Mouse (Mus musculus) lung, postnatal 0 days (tissue): Measurements from ENCODE around the gene Rbm20. TPM values are rescaled to one million over a fixed set of nuclear protein-coding genes. Genes with fewer than 3 reads are reported as not detected.

ENCODE experiments used
- ATAC-seq: fragments of 200-750 bp; cut with Nextera tagmentation; 2 replicates; pipeline ENCODE4 v1.8.0; 2017; ENCODE audit warnings: moderate library complexity
- DNase-seq: peaks from one replicate; pipeline ENCODE4 v3.0.0-alpha.2; 2016; ENCODE audit warnings: low spot score
- H3K27ac ChIP-seq: fragments of 300-500 bp; sonication (generic); 2 replicates; pipeline ENCODE4 v1.5.1; 2014; ENCODE audit warnings: antibody characterized with exemption, mild to moderate bottlenecking, low read length, mixed read lengths
- H3K27me3 ChIP-seq: fragments of 300-500 bp; sonication (generic); replicated peaks from 2 replicates; pipeline ENCODE4 v1.6.1; 2014; ENCODE audit warnings: low read length, mixed read lengths; ENCODE audit not compliant: insufficient read depth
- H3K36me3 ChIP-seq: fragments of 300-500 bp; sonication (generic); 2 replicates; pipeline ENCODE4 v1.6.1; 2014; ENCODE audit warnings: low read length, mixed read lengths; ENCODE audit not compliant: insufficient read depth
- H3K4me1 ChIP-seq: fragments of 300-500 bp; sonication (generic); 2 replicates; pipeline ENCODE4 v1.6.1; 2014; ENCODE audit warnings: antibody characterized with exemption, low read depth, low read length, mixed read lengths; ENCODE audit not compliant: insufficient read depth
- H3K4me2 ChIP-seq: fragments of 300-500 bp; sonication (generic); replicated peaks from 2 replicates; pipeline ENCODE4 v1.6.1; 2014; ENCODE audit warnings: low read depth, mild to moderate bottlenecking, low read length, moderate library complexity, mixed read lengths
- H3K4me3 ChIP-seq: fragments of 300-500 bp; sonication (generic); 2 replicates; pipeline ENCODE4 v1.5.1; 2014; ENCODE audit warnings: low read depth, low read length
- H3K9ac ChIP-seq: fragments of 300-500 bp; sonication (generic); replicated peaks from 2 replicates; pipeline ENCODE4 v1.6.1; 2014; ENCODE audit warnings: low read depth, mild to moderate bottlenecking
- H3K9me3 ChIP-seq: fragments of 300-500 bp; sonication (generic); 2 replicates; pipeline ENCODE4 v1.6.1; 2016; ENCODE audit warnings: low read length, mixed read lengths
- CTCF ChIP-seq: IDR thresholded peaks from 2 replicates; pipeline ENCODE4 v1.5.1; 2016; ENCODE audit warnings: antibody characterized with exemption, mild to moderate bottlenecking
- EP300 ChIP-seq: IDR thresholded peaks from 2 replicates; pipeline ENCODE4 v1.6.1; 2016; ENCODE audit warnings: antibody characterized with exemption, mild to moderate bottlenecking, control low read depth
- WGBS: fragments of 180-500 bp; shearing (Covaris S2); extraction: QIAGEN DNeasy Blood & Tissue Kit; methylation state at CpG from one replicate; pipeline ENCODE4 v1.1.7; 2014; 5-methylcytosine and 5-hydroxymethylcytosine counted together
- polyA plus RNA-seq: library from polyadenylated mRNA; unstranded; fragments of >200 nt; fragmentation: Nextera tagmentation; extraction: Ambion mirVana; gene quantifications from 2 replicates; pipeline ENCODE4 v1.2.1, GENCODE M21; 2015

Rbm20 gene
- polyA plus RNA-seq, 1 experiment from 2014 or later = 0.51 TPM

- H3K27me3 ChIP-seq = peaks cover 23% of the 10 kb centered on the region
- H3K4me2 ChIP-seq = no peak overlapping the region
- WGBS = 86% methylated on average over 7 of the region's 7 CpGs
- H3K9me3 ChIP-seq = no peaks in the 10 kb centered on the region
- DNase-seq (no peak), ATAC-seq (no peak)
- no peaks in the 10 kb centered on the region for H3K4me1 ChIP-seq
- TF ChIP-seq EP300 = no peak
- no peak for TF ChIP-seq CTCF
- H3K36me3 ChIP-seq = no peaks in the 10 kb centered on the region
- H3K27ac ChIP-seq = no peak overlapping the region
- H3K9ac ChIP-seq = no peak overlapping the region
- no peak overlapping the region for H3K4me3 ChIP-seq
Measured at GRCm38 (mm10) chr19:53668821-53669220, 8.3 kb upstream of the Rbm20 start.

DNA sequence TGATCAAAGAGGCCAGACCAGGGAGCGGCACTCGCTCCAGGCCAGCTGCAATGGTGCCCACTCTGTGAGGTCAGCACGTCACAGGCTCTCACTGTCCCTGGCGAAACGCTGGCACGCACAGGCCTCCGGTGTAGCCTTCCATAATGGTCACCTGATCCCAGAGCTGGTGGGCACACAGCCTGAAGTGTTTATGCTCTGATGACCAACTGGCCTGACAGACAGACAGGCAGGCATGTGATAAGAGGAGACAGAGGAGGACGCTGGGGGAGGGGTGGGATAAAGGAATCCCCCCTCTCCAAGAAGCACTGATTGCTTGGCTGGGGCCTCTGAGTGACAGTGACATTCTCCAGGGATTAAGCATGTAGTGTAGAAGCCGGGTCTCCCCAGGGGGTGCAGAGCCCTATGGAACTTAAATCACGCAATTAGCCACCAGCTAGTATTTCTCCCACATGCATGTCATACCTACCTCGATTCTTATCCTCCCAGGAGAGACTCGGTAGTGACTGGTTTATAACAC, 6.4 kb upstream of the Rbm20 start:
- ATAC-seq (no peak), DNase-seq (no peak)
- H3K4me3 ChIP-seq = no peak overlapping the region
- no peaks in the 10 kb centered on the region for H3K9me3 ChIP-seq
- H3K4me1 ChIP-seq = no peaks in the 10 kb centered on the region
- 35% methylated on average over 12 of the region's 12 CpGs for WGBS
- no peak overlapping the region for H3K9ac ChIP-seq
- H3K36me3 ChIP-seq = no peaks in the 10 kb centered on the region
- no peak overlapping the region for H3K27ac ChIP-seq
- peaks cover 36% of the 10 kb centered on the region for H3K27me3 ChIP-seq
- TF ChIP-seq CTCF (no peak), EP300 (no peak)
- no peak overlapping the region for H3K4me2 ChIP-seq

- Histone ChIP-seq H3K4me1 (no peaks in the 10 kb centered on the region), H3K4me2 (no peak overlapping the region), H3K27ac (no peak overlapping the region), H3K9me3 (no peaks in the 10 kb centered on the region), H3K27me3 (peaks cover 40% of the 10 kb centered on the region), H3K4me3 (no peak overlapping the region), H3K36me3 (no peaks in the 10 kb centered on the region), H3K9ac (no peak overlapping the region)
- 66% methylated on average over 3 of the region's 3 CpGs for WGBS
- DNase-seq = no peak
- ATAC-seq = no peak
- no peak for TF ChIP-seq EP300
Measured at GRCm38 (mm10) chr19:53671432-53671831, 5.7 kb upstream of the Rbm20 start.

DNA sequence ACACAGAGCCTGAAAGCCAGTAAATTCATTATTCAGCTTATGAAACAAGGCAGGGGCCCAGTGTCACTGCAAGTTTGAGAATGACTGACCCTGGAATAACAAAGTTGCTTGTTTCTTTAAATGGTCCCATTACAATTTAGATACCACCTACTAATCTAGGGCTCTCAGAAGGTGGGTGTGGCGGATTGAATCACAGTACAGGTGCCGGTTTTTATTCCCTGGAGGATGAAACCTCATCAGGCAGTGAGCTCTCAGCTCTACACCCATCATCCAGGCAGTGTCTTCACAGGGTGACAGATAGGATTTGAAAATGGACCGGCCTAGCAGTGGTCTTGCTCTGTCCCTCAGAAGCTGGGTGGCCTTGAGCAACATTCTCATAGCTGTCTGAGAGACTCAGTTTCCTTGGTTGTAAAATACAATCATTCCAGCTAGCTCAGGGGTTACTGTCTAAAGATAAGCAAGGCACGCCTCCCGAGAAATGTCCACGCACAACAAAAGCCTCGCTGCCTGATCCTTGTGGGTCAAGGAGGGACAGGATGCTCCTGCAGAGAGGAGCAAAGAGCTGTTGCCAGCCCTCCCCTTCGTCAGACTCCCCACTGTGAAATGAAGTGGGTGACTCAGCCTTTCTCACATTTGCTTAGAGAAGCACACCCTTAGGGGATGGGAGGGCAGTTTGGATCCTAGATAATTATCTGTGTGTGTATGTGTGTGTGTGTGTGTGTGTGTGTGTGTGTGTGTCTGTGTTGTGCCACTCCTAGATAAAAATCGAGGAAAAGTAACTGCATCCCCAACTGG, 2.8 kb upstream of the Rbm20 start:
- ATAC-seq (no peak), DNase-seq (no peak)
- Histone ChIP-seq H3K27ac (no peak overlapping the region), H3K4me1 (peaks cover 6% of the 10 kb centered on the region; the same call in 1 of the 2 replicates), H3K27me3 (peaks cover 66% of the 10 kb centered on the region), H3K4me3 (no peak overlapping the region), H3K36me3 (no peaks in the 10 kb centered on the region), H3K9me3 (no peaks in the 10 kb centered on the region), H3K9ac (no peak overlapping the region), H3K4me2 (no peak overlapping the region)
- no peak for TF ChIP-seq CTCF
- TF ChIP-seq EP300 = no peak
- WGBS = 38% methylated on average over 9 of the region's 9 CpGs

- TF ChIP-seq CTCF (no peak), EP300 (no peak)
- ATAC-seq = 0 out of 2 replicates have a peak, but pooled peaks have one; percentile 19
- Histone ChIP-seq H3K4me1 (peaks cover 6% of the 10 kb centered on the region; the same call in 1 of the 2 replicates), H3K9me3 (no peaks in the 10 kb centered on the region), H3K27ac (no peak overlapping the region), H3K9ac (no peak overlapping the region), H3K4me3 (peak overlapping the region; percentile 47), H3K27me3 (peaks cover 65% of the 10 kb centered on the region), H3K4me2 (peak overlapping the region; percentile 91), H3K36me3 (no peaks in the 10 kb centered on the region)
- DNase-seq = no peak
- whole genome bisulfite sequencing = under 1% methylated on average over 26 of the region's 26 CpGs
Measured at GRCm38 (mm10) chr19:53676228-53676627, 878 bp upstream of the Rbm20 start.

- H3K4me1 ChIP-seq = peaks cover 6% of the 10 kb centered on the region; the same call in 1 of the 2 replicates
- H3K9me3 ChIP-seq = no peaks in the 10 kb centered on the region
- H3K36me3 ChIP-seq = no peaks in the 10 kb centered on the region
- peaks cover 75% of the 10 kb centered on the region for H3K27me3 ChIP-seq
- H3K4me2 ChIP-seq = no peak overlapping the region
- H3K9ac ChIP-seq = no peak overlapping the region
- no peak overlapping the region for H3K27ac ChIP-seq
- DNase-seq (no peak), ATAC-seq (no peak)
- 90% methylated on average over 9 of the region's 9 CpGs for WGBS
- no peak for TF ChIP-seq CTCF
- no peak for TF ChIP-seq EP300
- H3K4me3 ChIP-seq = no peak overlapping the region
Measured at GRCm38 (mm10) chr19:53679194-53679593, 2.1 kb downstream of the Rbm20 start.
